Mouse (Mus musculus): Measurements from ENCODE around the gene Oat.

Gene Oat

GRCm38 (mm10) chr7:132558141-132558736 lies 18.0 kb downstream of the Oat start:
- in situ Hi-C loops (cut with MboI; ENCODE audit: low pct_unique_long_range_greater_than_20kb in 1 of 2, low sequenced_read_pairs in 2 of 2, unreplicated experiment in 1 of 2) = loop anchor here in 1 of 2 experiments (10.0 kb wide), 1 partner anchor 333 kb away; no protein-coding TSS in a partner anchor

- in situ Hi-C loops (cut with MboI; ENCODE audit: low pct_unique_long_range_greater_than_20kb in 1 of 2, low sequenced_read_pairs in 2 of 2, unreplicated experiment in 1 of 2) = loop anchor here in 1 of 2 experiments (10.0 kb wide), 1 partner anchor 332 kb away; no protein-coding TSS in a partner anchor
Measured at GRCm38 (mm10) chr7:132556575-132556974, 19.6 kb downstream of the Oat start.

- in situ Hi-C loops (cut with MboI; ENCODE audit: low pct_unique_long_range_greater_than_20kb in 1 of 2, low sequenced_read_pairs in 2 of 2, unreplicated experiment in 1 of 2) = loop anchor here in 1 of 2 experiments (10.0 kb wide), 1 partner anchor 331 kb away; no protein-coding TSS in a partner anchor
Measured at GRCm38 (mm10) chr7:132555911-132556310, 20.3 kb downstream of the Oat start.

- in situ Hi-C loops (cut with MboI; ENCODE audit: low pct_unique_long_range_greater_than_20kb in 1 of 2, low sequenced_read_pairs in 2 of 2, unreplicated experiment in 1 of 2) = loop anchor here in 1 of 2 experiments (10.0 kb wide), 1 partner anchor 329 kb away; no protein-coding TSS in a partner anchor
Measured at GRCm38 (mm10) chr7:132554091-132554490, 22.1 kb downstream of the Oat start.

- in situ Hi-C loops (cut with MboI; ENCODE audit: low pct_unique_long_range_greater_than_20kb in 1 of 2, low sequenced_read_pairs in 2 of 2, unreplicated experiment in 1 of 2) = loop anchor here in 1 of 2 experiments (10.0 kb wide), 1 partner anchor 327 kb away; no protein-coding TSS in a partner anchor
Measured at GRCm38 (mm10) chr7:132551351-132552126, 24.7 kb downstream of the Oat start.

- in situ Hi-C loops (cut with MboI; ENCODE audit: low pct_unique_long_range_greater_than_20kb in 1 of 2, low sequenced_read_pairs in 2 of 2, unreplicated experiment in 1 of 2) = loop anchor here (10.0 to 25.0 kb wide), 2 partner anchors 312 to 635 kb away; no protein-coding TSS in a partner anchor
Measured at GRCm38 (mm10) chr7:132547126-132547525, 29.1 kb downstream of the Oat start.

- in situ Hi-C loops (cut with MboI; ENCODE audit: low pct_unique_long_range_greater_than_20kb in 1 of 2, low sequenced_read_pairs in 2 of 2, unreplicated experiment in 1 of 2) = loop anchor here (10.0 to 25.0 kb wide), 2 partner anchors 308 to 630 kb away; no protein-coding TSS in a partner anchor
Measured at GRCm38 (mm10) chr7:132542427-132542826, 33.8 kb downstream of the Oat start.

- in situ Hi-C loops (cut with MboI; ENCODE audit: low pct_unique_long_range_greater_than_20kb in 1 of 2, low sequenced_read_pairs in 2 of 2, unreplicated experiment in 1 of 2) = loop anchor here (10.0 to 25.0 kb wide), 2 partner anchors 307 to 629 kb away; no protein-coding TSS in a partner anchor
Measured at GRCm38 (mm10) chr7:132541566-132541965, 34.6 kb downstream of the Oat start.

- in situ Hi-C loops (cut with MboI; ENCODE audit: low pct_unique_long_range_greater_than_20kb in 1 of 2, low sequenced_read_pairs in 2 of 2, unreplicated experiment in 1 of 2) = loop anchor here (10.0 to 25.0 kb wide), 2 partner anchors 306 to 628 kb away; no protein-coding TSS in a partner anchor
Measured at GRCm38 (mm10) chr7:132540597-132540996, 35.6 kb downstream of the Oat start.

GRCm38 (mm10) chr7:132529206-132529605 lies 47.0 kb downstream of the Oat start:
- in situ Hi-C loops (cut with MboI; ENCODE audit: low pct_unique_long_range_greater_than_20kb in 1 of 2, low sequenced_read_pairs in 2 of 2, unreplicated experiment in 1 of 2) = loop anchor here in 1 of 2 experiments (25.0 kb wide), 1 partner anchor 617 kb away; no protein-coding TSS in a partner anchor

GRCm38 (mm10) chr7:132513419-132513982 lies 62.7 kb downstream of the Oat start:
- in situ Hi-C loops (cut with MboI; ENCODE audit: low pct_unique_long_range_greater_than_20kb in 1 of 2, low sequenced_read_pairs in 2 of 2, unreplicated experiment in 1 of 2) = no loop called here

GRCm38 (mm10) chr7:132509110-132509509 lies 67.1 kb downstream of the Oat start:
- in situ Hi-C loops (cut with MboI; ENCODE audit: low pct_unique_long_range_greater_than_20kb in 1 of 2, low sequenced_read_pairs in 2 of 2, unreplicated experiment in 1 of 2) = no loop called here
